Mouse (Mus musculus) right cerebral cortex, postnatal 36 days (tissue): ENCODE data around the gene Rasgef1c.

Experiments
- DNase-seq, 2 experiments: peaks; one replicate each; pipeline ENCODE4 v3.0.0; 2022; ENCODE audit warnings: low spot score in 2 of 2, mixed read lengths in 1 of 2

The Rasgef1c gene

DNA sequence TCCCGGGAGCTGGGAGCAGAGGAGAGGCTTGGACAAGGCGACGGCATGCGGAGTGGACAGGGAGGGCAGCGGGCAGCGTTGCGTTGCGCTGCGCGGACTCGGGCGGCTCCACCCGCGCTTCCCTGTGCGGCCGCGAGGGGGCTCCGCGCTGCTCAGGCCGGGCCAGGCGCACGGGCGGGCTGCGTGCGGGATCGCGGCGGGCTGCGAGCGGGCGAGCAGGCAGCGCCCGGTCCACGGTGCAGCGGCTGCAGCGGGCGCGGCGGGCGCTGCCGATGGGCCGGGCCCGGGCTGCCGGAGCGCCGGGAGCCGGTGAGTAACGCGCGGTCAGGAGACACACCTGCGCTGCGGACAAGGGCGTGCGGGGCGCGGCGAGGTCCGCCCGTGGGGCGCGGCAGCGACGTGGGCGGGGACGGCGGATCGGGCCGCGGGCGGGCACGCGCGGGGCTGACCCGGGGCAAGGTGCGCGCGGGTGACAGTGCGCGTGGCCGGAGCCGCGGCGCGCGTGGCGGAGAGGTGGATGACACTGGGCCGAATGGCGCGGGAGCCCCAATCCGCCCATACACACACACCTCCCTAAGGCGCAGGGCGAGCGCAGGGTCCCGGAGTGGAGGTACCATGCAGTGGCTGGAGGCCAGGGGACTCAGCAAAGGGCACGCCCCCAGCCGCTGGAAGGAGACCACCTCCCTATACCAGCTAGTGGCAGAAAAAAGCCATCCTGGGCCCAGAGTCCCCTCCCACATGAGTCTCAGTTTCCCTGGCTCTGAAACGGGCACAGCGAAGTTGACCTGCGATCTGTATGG is at the start of gene Rasgef1c:
Gene Rasgef1c (plus strand): TSS at position 177 of the 800 bp plus-strand sequence.
- DNase-seq: peak; percentile 30 to 46

DNA sequence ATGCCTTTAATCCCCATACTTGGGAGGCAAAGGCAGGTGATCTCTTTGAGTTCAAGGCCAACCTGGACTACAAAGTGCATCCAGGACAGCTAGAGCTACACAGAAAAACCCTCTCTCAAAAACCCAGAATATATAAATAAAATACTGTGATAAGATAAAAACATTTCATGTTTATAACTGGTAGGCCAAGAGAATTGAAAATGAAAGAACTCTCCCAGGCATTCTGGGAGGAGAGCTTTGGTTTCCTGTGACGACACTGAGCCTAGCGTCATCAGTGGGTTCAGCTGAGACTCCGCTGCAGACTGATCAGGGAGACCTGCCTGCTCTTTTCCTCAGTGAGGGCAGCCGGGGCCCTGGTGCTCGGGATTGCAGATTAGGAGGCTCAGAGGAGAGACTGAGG is 46.5 kb upstream of the Rasgef1c start:
- DNase-seq: no peak

DNA sequence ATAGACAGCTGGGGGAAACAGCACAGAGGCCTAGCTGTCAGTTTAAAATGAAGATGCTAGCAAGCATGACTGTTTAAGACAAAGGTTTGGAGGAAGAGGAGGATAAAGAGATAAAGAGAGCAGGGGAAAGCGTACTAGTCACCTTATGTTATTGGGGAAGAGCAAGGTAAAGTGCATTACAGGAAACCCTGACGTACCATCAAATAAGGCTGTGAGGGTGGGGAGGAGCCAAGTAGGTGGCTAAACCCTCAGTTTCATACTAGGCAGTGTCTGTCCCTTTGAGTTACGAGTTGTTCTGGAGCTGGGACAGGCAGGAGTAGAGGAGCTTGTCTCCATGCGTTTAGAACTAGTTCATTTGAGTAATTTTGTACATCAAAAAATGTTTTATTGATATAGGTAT is 40.5 kb upstream of the Rasgef1c start:
- no peak for DNase-seq

DNA sequence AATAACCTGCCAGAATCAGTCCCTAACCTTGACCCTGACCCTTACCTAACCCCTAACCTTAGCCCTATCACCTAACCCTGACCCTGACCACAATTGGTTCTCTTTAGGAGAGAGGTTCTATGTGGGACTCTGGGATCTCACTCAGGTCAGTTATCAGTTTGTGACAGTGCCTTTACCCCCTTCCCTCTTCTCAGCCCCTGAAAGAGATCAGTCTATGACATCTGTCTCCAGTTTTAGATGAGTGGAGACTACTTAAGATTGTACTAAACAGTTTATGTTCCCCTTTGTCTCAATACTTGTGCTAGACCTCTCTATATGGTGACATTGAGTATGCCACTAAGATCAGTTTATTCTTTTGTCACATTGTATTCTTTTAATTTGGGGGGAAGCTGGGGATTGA is 37.7 kb upstream of the Rasgef1c start:
- DNase-seq: no peak

DNA sequence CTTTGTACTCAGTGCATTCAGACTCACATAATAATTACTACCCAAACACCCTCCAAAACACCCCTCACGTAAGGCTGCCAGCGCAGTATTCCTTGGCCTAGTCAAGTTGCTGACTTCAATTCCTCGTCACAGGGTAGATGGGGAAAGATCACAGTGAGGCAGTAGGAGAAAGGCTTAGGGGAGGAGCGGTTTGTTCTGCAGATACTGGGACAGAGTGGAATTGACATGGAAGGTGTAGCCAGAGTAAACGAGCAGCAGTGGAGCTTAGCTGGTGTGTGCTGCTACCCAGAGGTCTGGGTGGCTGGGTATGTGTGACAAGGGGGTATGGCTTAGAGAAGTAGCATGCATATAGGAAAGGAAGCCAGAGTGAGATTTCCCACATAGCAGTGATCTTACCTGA is 34.3 kb upstream of the Rasgef1c start:
- DNase-seq: no peak

DNA sequence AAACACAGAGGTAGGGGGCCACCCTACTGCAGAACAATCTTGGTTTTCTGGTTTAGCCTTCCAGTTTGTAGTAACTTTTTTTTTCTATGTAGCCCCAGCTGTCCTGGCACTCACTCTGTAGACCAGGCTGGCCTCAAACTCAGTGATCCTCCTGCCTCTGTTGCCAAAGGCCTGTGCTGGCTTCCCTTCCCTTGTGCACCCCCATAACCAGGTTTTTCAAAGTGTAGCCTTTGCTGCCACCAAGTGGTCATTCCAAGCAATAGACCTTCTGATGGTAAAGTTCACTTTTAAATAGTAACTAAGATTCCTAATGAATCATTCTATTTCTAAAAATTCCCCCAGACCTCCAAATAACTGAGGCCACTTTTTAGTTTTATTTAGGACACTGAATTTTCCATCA is 31.9 kb upstream of the Rasgef1c start:
- no peak for DNase-seq

DNA sequence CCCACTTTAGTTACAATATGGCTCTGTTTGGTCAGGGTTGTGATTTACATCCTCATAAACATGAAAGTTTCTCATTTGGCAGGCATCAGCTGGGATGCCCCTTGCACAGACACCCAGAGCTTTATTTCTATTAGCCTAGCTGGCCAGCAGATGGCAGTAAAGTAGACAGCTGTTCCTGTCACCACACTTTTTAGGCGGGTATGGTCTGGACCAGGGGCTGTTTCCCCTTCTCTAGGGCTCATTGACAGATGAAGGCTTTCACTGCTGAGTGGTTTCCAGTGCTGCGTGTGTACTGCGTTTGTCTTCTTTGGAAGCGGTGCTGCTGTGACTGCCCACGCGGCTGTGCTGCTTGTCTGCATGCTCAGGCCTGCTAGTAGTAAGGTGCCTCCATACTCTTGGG is 29.7 kb upstream of the Rasgef1c start:
- no peak for DNase-seq

DNA sequence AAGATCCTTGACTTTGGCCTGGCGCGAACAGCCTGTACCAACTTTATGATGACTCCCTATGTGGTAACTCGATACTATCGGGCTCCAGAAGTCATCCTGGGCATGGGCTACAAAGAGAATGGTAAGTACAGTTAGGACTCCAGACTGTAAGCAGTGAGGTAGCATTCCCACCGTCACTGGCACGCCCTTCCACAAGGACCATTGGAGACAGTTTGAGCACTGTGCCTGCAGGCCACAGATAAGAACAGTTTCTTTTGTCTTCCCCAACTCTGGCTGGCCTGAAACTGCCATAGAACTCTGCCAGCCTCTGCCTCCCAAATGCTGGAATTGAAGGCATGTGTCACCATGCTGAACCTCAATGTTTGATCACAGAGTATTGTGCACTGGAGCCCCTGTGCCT is 28.9 kb upstream of the Rasgef1c start:
- no peak for DNase-seq

DNA sequence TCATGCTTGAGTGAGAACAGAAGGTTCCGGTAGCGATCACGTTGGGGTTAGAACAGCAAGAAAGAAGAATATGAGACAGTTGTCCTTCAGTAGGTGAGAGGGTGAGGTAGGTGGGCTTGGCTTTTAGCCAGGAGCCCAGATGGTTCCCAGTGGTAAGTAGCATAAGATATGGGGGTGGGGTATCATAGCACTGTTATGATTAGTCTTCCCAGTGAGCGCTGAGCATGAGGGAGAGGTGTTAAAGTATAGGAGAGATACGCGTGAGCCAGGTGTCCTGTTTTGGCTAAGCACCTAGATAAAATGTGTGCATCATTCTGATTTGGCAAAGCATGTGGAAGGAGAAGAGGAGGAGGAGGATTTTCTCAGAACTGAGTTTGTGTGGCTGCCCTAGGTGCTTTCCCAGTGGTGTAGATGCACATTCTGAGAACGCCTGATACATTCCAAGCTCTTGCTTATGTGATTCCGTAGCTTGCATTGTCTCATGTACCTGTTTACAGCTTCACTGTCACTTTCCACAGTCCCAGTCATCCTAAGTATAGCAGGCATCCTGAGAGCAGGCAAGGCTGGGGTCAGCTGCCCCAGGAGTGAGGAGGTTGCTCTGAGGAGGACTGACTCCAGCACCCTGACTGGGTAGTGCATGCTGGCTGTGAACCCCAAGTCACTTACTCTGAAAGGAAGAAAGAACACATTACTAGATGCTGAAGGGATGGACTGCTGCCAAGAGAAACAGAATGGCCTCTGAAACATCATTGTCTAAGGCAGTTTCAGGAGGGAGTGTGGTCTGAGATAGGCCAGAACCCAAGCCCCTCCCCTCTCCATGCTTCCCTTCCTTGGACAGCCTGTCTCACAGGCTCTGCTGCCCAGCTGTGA is 24.5 kb upstream of the Rasgef1c start:
- peak; percentile 32 to 41 for DNase-seq

DNA sequence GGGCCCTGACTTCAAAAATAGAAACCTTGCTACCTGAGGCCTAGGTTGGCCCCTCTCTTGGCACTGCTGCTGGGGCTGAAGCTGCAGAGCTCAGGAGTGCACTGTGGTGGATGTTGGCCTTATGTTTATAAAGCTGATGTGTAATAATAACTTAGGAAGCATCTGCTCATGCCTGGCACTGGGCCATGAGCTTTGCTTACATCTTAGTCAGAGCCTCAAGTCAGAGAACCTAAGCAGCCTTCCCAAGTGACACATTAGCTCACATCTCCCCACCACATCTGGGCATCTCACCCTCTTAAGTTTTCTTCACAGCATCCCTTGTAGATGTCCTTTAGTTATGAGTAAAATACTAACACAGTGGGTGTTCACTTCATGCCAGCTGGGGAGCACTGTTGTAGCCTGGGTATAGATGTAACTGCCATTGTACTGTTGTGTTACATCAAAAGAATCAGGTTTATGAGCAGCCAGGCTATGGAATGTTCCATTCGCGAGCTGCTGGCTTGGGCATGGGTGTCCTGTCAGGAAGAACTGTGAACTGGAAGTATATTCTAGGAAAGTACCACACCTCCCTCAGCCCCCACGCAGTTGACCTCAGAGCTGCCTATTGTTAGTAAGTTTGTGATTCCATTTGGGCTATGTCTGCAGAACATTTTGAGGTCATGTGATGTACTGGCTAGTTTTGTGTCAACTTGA is 21.5 kb upstream of the Rasgef1c start:
- no peak for DNase-seq

DNA sequence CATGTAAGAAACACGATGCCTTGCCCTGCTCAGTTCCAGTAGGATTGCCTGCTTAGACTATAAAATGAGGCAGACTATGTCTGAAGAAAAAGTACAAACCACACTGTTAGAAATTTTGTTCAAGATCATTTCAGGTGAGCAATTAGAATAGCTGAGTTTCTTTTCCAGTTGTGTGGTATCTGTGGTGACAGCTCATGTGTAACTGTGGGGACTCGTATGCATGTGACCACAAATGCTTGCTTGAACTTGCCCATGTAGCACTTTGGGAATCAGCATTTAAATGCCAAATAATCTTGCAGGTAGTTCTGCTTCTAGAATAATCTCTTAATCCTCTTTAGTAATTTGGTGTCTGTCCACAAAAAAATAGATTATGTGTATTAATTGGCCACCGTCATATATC is 18.2 kb upstream of the Rasgef1c start:
- no peak for DNase-seq

DNA sequence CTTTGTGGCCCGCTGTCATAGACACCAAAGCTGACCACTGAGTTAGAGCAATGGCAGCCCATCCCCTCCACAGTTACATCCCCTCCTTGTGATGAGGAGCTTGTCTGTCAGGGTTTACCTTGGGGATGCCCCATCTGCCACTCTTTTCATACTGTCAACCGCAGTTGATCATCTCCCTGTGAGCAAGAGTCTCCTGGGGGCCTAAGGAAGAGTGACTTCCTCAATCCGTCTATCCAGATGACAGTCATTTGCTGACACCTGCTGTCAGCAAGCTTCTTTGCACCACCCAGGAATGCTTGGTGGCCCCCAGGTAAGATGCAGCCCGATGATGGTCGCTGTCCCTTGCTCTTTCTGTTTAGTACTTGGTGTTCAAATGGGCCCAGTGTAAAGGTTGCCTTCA is 13.2 kb upstream of the Rasgef1c start:
- DNase-seq: no peak

DNA sequence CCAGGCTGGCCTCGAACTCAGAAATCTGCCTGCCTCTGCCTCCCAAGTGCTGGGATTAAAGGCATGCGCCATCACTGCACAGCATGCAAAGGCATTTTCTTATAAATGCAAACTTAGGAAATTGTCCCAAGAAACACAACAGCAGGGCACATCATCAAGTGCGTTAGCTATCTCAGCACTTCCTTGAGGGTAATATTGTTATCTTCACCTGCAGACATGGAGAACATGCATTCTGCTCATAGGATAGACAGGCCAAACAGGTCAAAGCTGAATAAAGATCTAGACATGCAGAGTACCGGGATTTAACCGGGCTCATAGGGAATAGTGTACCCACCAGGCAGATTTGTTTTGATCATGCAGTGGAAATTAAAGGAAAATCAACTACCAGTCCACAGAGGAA is 9.6 kb upstream of the Rasgef1c start:
- DNase-seq: no peak

DNA sequence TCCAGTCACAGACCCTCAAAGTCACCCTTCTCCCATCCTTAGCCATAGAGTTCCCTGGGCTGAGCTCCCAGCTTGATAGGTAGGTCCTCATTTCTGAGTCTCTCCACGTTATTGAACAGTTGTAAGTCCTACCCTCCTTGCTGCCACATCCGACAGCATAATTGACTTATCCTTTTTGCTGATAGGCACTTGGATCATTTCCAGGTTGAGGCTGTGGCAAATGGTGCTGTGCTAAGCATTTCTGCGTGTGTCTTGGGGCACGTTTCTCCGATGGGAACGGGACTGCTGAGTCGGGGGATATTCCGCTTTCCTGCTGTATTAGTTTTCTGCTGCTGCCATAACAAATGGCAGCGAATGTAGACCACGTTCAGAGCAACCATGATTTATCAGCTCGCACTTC is 7.8 kb upstream of the Rasgef1c start:
- no peak for DNase-seq

DNA sequence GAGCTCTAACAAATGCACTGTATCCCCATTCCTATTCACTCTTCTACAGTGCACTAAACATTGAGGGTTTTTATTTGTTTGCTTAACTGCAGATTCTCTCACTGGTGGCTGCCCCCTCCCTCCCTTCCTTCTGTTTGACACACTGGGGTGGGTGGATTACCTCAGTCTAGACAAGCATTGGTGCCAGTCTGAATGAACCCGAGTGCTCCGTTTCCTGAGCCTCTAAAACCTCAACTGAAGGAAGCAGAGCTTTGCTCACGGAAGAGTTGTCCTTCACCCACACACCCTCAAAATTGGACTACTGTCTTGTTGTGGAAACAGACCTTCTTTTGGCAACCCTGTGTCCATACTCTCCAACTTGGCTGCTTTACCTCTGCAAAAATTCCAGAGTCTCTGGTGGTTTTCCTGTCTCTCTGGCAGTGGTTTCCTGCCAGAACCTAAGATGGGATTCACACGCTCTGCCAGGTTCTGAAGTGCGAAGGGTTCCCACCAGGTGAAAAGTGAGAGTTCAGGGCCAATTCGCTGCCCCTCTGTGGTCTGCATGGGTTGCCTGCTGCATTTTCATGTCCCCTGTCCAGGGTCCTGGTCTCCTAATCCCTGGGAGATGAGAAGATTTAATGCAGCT is 5.6 kb upstream of the Rasgef1c start:
- DNase-seq: no peak

DNA sequence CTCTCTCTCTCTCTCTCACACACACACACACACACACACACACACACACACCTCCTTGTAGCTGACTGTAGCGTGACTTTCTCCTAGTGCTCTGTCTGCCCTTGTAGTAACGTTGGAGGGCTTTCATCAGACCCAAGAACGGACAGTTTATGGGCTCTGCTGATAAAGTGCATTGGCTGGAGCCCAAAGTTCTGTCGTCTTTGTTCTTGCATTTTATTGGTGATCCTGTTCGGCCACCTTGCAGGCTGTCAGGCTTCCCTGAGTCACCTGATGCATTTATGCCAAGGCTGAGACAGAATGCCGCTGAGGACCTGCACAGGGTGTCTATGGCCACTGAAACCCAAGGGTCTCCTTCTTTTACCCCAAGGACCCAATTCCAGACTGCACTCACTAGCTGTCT is 1.6 kb upstream of the Rasgef1c start:
- no peak for DNase-seq

DNA sequence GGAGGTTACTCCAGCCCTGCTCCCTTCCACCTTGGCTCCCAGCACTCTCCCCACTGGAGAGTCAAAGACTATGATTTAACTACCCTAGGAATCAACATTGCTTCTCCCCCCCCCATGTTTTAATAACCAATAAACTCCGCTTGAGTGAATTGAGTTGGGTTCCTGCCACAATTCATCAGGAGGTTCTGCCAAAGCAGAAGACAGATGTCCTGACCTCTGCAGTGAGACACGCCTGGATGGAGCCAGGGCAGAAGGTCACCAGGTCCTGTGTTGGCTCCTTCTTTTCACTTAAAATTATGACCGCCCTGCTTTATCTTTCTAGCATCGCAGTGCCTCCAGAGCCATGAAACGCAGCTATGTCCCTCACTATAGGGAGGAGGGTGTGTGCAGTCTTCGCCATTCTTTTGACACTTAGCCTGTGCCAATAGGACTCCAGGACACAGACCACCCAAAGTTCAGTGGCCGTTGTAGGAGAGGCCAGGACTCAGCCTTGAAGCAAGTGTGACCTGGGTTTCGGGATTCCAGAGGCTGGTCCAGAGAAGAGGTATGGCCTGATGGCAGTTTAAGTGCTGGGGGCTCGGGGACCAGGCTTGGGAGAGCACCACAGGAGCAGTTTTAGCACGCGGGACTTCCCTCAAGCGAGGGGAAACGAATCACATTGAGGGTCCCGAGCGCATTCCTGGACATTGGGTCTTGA is 525 bp upstream of the Rasgef1c start:
- no peak for DNase-seq

DNA sequence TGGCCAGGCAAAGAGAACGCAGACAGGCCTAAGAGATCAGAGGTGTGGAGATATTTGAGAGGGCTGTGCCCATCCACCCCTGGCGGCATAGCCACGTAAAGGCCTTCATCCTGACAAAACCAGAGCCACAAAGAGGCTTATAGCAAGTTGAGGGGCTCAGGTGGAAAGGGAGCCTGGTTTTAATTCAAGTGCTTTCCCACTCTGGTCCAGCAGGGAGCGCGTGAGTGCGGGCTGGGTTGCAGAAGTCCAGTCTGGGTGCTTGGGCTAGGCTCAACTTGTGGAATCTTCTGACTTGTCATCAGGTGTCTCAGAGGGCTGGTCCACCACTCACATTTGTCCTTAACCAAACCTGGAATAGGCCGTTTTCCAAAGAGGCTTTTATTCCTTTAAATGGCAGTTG is 1.7 kb downstream of the Rasgef1c start:
- DNase-seq: peak; percentile 55 to 67

DNA sequence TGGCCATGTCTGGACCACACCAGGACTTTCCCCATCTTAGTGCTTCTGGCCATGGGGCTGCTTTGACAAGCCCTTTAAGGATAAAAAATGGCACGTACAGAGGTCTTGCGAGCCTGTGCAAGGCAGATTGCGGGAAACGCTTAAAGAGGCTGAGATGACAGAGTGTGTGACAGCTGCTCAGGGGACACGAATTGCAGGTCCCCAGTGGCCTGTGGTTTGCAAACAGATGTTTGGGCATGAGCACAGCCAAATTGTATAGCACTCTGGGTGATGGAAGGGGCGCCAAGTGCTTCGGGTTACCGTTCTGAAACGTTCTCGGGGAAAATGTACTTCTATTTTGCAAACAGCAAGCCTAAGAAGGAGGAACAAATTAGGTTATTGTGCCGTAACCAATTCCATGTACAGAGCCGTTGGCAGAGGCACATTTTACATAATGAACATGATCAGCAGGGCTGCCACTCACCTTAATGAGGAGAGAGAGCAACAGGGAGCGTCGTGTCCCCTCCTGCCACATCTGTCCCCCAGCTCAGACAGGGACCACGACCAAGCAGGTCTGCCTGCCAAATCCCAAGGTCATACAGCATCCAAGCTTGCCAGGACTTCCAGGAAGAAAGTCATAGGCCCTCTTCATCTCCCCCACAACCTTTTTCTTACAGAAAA is 17.0 kb downstream of the Rasgef1c start:
- DNase-seq: no peak

DNA sequence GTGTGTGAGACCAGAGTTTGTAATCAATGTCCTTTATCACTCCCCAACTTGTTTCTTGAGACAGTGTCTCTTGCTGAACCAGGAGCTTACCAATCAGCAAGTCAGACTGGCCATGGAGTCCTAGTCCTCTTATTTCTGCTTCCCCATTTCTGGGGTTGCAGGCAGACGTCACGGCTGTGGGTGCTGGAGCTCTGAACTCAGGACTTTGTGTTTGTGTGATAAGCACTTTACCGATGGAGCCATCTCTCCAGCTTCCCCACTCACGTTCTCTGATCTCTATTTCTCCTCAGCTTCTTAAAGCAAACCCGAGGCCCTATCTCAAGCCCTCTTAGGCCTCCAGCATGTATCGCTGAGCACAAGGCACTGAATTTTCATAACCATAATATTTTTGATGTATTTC is 17.7 kb downstream of the Rasgef1c start:
- no peak for DNase-seq

DNA sequence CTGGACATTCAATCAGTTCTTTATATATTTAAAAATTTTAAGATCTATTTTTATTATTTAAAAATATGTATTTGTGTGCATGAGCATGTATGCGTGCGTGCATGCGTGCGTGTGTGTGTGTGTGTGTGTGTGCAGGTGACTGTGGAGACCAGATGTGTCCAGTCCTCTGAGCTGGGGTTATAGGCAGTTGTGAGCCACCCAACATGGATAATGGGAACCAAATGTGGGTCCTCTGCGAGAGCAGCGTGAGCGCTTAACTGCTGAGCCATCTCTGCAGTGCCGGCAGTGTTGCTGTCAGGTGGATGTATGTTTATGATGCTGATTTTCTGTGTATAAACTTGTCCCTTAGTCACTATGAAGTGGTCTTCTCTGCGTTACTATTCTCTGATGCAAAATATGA is 21.9 kb downstream of the Rasgef1c start:
- DNase-seq: no peak
